Mouse (Mus musculus) liver, postnatal 0 days (tissue): ENCODE data around the gene P2ry14.

ENCODE experiments used
- CTCF ChIP-seq: sonication (generic); IDR thresholded peaks from 2 replicates; pipeline ENCODE4 v1.5.1; 2016; ENCODE audit warnings: antibody characterized with exemption, low read depth
- EP300 ChIP-seq: IDR thresholded peaks from 2 replicates; pipeline ENCODE4 v1.6.1; 2016; ENCODE audit warnings: antibody characterized with exemption, low read depth, mild to moderate bottlenecking

DNA sequence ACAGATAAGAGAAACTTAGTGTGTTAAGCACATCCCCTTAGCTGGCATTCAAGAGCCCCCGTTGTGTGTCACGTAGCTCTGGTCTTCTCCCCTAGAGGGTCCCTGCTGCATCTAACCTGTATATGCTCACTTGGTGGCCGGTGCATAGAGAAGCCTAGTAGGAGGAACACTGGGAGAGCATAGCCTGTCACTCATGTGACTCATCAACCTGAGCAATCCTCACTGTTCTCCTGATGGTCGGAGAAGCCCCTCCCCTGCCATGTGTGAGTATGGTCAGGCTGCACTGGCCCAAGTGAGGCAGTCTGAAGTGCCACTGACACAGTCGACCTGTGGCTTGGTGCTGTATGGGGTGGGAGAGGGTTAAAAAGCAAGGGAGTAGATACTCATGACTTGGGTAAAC is 28.4 kb downstream of the P2ry14 start:
- TF ChIP-seq EP300 (no peak), CTCF (no peak)
